Mouse (Mus musculus) hematopoietic multipotent progenitor cell, adult 10-12 weeks (in vitro differentiated cells): ENCODE measurements around the gene P2rx6. TPM values are rescaled to one million over a fixed set of nuclear protein-coding genes. Genes with fewer than 3 reads are reported as not detected.

Source experiments
- polyA plus RNA-seq: library from polyadenylated mRNA; stranded (reverse); fragments of >175 nt; gene quantifications from 2 replicates; pipeline ENCODE4 v1.2.3, GENCODE M21; 2012; ENCODE audit warnings: low replicate concordance

Gene P2rx6
- polyA plus RNA-seq: 0.04 TPM in 1 of 2 replicates, not detected in the other

DNA sequence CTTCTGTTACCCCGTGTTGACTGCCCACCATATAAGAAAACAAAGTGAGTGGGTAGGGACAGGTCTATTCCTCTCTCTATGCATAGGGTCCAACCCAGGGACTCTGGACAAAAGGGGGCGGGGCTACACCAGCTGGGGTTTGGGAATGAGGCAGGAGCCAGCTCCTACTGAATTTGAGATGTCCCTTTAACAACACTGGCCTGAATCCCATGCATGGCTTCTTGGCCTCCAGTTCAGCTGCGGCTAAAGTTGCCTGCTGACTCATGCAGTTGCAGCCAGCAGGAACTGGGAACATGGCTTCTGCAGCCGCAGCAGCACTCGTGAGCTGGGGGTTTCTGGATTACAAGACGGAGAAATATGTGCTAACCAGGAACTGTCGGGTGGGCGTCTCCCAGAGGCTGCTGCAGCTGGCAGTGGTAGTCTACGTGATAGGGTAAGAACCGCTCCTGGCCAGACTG lies at the start of gene P2rx6:
P2rx6 (plus strand) TSS at position 135 of the 458 bp plus-strand sequence.

DNA sequence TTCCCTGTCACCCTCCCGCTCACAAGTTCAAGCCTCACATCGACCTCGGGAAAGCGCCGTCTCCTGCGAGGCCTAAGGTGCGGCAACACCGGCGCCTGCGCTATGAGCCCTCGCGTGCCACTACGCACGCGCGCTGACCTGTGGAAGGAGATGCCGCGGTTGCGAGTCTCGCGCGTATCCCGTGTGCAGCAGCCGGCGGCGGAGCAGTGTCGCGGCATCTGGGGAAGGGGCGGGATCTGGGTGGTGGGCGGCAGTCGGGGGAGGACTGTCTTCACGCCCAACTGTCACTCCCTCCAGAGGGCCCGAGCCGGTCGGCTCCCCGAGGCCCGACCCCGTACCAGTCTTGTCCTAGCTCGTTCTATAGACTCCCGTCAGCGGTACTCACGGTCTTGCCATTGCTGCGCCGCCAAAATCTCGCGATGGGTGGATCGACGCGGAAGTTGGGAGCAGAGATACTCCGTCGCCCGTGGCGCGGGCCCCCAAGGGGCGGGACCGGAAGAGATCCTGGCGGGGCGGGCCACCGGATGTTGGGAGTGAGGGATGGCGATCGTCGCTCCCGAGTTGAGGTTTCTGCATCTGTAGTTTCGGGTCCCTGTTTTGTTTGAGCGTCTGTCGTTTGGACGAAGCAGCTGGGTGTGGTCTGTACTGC lies 30.9 kb upstream of the P2rx6 start, which contains the start of gene Thap7:
Thap7 (minus strand) TSS at position 497 of the 649 bp plus-strand sequence.

DNA sequence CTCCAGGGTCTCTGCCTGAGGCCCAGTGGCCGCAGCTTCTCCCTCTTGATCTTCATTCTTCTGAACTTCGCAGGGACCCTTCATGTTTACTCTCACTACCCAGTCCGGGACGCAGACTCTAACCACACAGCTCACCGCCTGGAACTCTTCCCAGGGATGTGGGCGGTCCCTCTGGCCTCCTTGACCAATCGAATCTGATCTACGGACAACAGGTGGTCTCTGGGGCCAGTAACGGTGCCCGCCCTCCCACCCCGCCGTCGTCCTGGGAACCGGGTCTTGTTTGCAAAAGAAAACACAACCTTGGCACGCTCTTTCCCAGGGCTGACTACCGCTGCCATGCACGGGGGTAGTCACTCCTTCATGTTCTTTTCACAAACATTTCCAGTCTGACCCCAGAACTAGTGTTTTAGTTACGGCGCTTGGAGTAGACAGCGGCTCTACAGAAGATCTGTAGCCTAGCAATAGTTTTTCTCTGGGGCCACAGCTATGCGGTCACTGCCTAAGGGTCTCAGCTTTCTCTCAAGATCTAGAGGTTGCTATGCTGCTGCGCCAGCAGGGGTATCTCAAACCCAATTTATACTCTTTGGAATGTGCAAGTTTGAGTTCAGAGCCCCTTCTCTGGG lies 446 bp upstream of the P2rx6 start, which contains the start of gene Lrrc74b:
Lrrc74b (minus strand) TSS at position 120 of the 623 bp plus-strand sequence.

DNA sequence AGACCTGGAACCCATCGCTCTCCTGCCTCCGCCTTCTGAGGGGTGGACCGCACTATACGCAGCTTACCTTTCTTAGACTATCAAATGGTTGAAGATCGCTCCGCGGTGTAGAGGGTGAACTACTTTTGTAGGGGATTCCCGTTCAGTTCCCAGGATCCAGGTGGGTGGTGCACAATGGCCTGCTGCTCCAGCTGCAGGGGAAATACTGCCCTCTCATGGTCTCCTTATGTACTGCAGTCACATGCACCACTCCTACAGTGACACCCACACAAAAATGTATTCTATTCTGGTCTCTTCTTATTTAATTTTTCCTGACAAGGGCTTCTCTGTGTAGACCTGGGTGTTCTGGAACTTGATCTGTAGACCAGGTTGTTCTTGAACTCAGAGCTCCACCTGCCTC lies 21.4 kb downstream of the P2rx6 start, which contains the start of gene Slc7a4:
Slc7a4 (minus strand) TSS at position 151 of the 400 bp plus-strand sequence.

DNA sequence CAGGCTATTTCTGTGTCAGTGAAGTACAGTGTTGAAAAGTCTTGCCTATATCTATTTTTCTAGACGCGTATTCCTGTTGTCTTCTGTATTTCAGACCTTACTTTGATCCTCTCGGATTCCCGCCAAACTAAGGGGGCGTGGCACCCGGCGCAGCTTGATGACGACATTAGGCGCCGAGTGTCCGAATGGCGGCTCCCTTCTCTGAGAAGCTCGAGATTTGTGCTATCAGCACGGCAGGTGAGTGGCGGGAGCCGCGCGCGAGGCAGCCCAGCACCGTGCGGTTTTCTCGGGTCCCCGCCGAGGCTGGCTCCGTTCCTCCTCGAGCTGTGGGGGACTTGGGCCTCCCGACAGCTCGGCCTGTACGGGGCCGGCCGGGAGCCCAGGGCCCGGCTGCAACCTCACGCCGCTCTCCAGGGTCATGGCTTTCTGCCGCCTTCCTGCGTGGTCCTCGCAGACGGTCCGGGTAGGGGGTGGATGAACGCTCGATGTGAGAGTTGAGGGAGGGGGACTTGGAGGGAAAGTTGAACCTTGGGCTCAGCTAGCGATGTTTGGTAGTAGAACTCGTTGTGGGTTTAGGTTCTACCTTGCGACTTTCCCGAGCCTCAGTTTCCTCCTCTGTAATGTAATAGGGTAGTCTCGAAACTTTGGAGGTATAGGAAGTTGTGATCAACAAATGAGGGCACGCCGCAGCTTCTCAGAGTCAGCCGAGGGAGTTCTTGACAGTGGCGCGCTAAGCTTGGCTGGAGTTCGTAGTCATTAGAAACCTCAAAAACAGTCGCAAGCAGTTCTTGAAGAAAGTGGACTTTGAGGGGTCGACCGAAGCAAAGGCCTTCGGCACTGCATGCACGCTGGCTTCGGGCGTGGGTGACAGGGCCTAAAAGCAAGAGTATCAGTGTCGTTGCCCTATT lies 57.8 kb downstream of the P2rx6 start, which contains the start of gene Smpd4:
Smpd4 (plus strand) TSS at position 157 of the 908 bp plus-strand sequence.

Other genes with a start within 250 kb of the P2rx6 start
- gene Serpind1, start 230.5 kb upstream of the P2rx6 start, polyA plus RNA-seq: not detected in 2 replicates
- gene Snap29, start 155.9 kb upstream of the P2rx6 start, polyA plus RNA-seq: 10.6 and 14.6 TPM in 2 replicates
- gene Pi4ka, start 155.6 kb upstream of the P2rx6 start, polyA plus RNA-seq: 11.3 and 38.5 TPM in 2 replicates
- 26.5 and 55.6 TPM in 2 replicates for gene Crkl, start 109.9 kb upstream of the P2rx6 start, polyA plus RNA-seq
- gene Aifm3, start 72.3 kb upstream of the P2rx6 start, polyA plus RNA-seq: not detected in 2 replicates
- 31.8 and 40.5 TPM in 2 replicates for gene Lztr1, start 53.2 kb upstream of the P2rx6 start, polyA plus RNA-seq
- gene Thap7, start 30.7 kb upstream of the P2rx6 start, polyA plus RNA-seq: 135 and 167 TPM in 2 replicates
- gene Lrrc74b, start 638 bp upstream of the P2rx6 start, polyA plus RNA-seq: not detected in 2 replicates
- gene Slc7a4, start 21.3 kb downstream of the P2rx6 start, polyA plus RNA-seq: 0.38 and 0.89 TPM in 2 replicates
- gene Smpd4, start 57.5 kb downstream of the P2rx6 start, polyA plus RNA-seq: 4.3 and 26.9 TPM in 2 replicates
- gene Ccdc74a, start 84.6 kb downstream of the P2rx6 start, polyA plus RNA-seq: 0.43 and 5.8 TPM in 2 replicates
- 168 and 199 TPM in 2 replicates for gene Med15, start 171.0 kb downstream of the P2rx6 start, polyA plus RNA-seq
- gene Klhl22, start 197.7 kb downstream of the P2rx6 start, polyA plus RNA-seq: 4.9 and 14.8 TPM in 2 replicates
- gene Scarf2, start 235.4 kb downstream of the P2rx6 start, polyA plus RNA-seq: 1.3 and 4.3 TPM in 2 replicates